Mouse (Mus musculus): Measurements from ENCODE around the gene 1700023F06Rik. TPM values are rescaled to one million over a fixed set of nuclear protein-coding genes. Genes with fewer than 3 reads are reported as not detected.
A peak's percentile ranks its signal among the peaks of the same experiment; 100 is the strongest.

1700023F06Rik gene
- total RNA-seq, 2 experiments from 2014 or later, result 1.1 to 1.5 TPM

- peak in 1 of 2 experiments; percentile 44 for DNase-seq (ENCODE audit: extremely low spot score in 1 of 2, low spot score in 1 of 2)
These were observed 37.7 kb downstream of the 1700023F06Rik start, which contains the start of gene Fmnl1 for GRCm38 (mm10) chr11:103170494-103171285. TSS of gene Fmnl1 (plus strand) at chr11:103171107.

DNA sequence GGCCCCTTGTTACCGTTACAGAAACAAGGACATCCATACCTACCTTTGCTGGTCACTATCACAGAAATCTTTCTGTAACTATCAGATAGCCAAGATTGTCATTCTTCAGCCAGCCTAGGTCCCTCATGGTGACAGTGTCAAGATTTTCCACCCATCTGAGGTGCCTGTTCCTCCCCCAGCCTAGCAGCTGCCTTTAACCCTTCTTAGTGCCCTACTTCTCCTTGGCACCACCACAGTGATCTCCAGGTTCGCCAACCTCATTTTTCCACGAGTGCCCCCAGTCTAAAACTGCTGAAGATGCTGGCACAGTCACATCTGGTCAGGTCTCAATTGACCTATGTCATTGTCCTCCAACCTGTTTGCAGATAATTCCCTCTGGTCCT lies 38.3 kb downstream of the 1700023F06Rik start:
- no peak for DNase-seq (ENCODE audit: extremely low spot score in 1 of 2, low spot score in 1 of 2)

DNA sequence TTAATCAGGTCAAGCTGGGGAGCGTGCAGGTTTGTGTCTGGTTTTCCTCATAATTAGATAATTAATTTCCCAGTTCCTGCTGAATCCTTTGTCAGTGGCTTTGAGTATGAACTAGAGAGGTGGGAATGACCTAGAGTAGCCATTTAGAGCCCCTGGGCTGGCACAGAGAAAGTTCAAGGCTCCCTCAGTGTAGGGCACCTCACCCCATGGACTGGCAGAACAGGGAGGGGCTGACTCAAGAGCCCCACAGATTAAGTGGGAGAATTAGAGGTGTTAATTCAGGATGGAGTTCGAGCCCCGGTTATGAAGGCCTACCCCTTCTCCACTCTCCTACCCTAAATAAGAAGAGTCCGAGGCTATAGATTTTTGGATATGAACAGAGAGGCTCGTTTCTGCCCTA lies 38.7 kb downstream of the 1700023F06Rik start:
- DNase-seq (ENCODE audit: extremely low spot score in 1 of 2, low spot score in 1 of 2), result no peak

DNA sequence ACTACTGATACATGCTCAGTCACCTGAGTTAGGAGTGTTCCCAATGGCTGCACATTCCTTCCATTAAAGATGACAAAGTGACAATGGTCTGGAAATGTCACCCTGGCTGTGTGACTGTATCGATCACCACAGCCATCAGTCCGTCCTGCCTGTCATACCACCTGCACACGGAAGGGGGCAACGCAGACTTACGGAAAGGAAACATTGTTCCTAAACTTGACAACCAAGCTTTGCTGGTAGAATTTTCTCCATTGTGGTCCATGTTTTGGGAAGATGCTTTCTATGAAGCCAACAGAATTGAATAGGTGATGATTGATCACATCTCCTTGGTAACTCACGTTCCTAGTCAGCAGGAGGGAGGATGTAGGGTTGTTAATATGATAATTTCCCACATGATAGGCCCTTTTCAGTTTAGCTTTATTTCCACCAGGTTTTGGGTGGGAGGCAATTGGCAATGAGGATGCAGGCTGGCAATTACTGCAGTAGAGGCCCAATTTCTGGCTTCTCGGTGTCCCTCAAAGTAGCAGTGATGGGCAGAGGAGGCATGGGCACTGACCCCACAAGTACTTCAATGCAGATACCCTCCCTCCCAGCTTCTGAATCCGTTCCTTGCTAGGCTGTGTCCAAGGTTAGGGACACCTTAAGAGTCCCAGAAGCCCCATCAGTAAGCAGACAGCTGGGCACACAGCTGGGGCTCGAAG lies 39.5 kb downstream of the 1700023F06Rik start:
- peak; percentile 56 to 74 for DNase-seq (ENCODE audit: extremely low spot score in 1 of 2, low spot score in 1 of 2)

GRCm38 (mm10) chr11:103164391-103164790 lies 44.0 kb downstream of the 1700023F06Rik start:
- no peak for DNase-seq (ENCODE audit: extremely low spot score in 1 of 2, low spot score in 1 of 2)

GRCm38 (mm10) chr11:103162132-103162531 lies 46.2 kb downstream of the 1700023F06Rik start:
- no peak for DNase-seq (ENCODE audit: extremely low spot score in 1 of 2, low spot score in 1 of 2)

GRCm38 (mm10) chr11:103161449-103161848 lies 46.9 kb downstream of the 1700023F06Rik start:
- DNase-seq (ENCODE audit: extremely low spot score in 1 of 2, low spot score in 1 of 2), result no peak

- no peak for DNase-seq (ENCODE audit: extremely low spot score in 1 of 2, low spot score in 1 of 2)
These were observed 47.6 kb downstream of the 1700023F06Rik start for GRCm38 (mm10) chr11:103160738-103161137.

GRCm38 (mm10) chr11:103158621-103159478 lies 49.5 kb downstream of the 1700023F06Rik start:
- DNase-seq (ENCODE audit: extremely low spot score in 1 of 2, low spot score in 1 of 2), result peak; percentile 98 to 99

GRCm38 (mm10) chr11:103149771-103150170 lies 58.6 kb downstream of the 1700023F06Rik start:
- no peak for DNase-seq (ENCODE audit: extremely low spot score in 1 of 2, low spot score in 1 of 2)

Other genes with a start within 250 kb of the 1700023F06Rik start
- gene Nmt1, start 180.4 kb downstream of the 1700023F06Rik start, total RNA-seq (2021), result 100 to 1,000 TPM; 153 to 166 TPM
- 100 to 1,000 TPM; 106 to 109 TPM for gene Dcakd, start 180.2 kb downstream of the 1700023F06Rik start, total RNA-seq (2021)
- gene Plcd3, start 106.9 kb downstream of the 1700023F06Rik start, total RNA-seq (2021), result 10 to 100 TPM in 1 of 2 experiments, 1 to 10 TPM in 1; 9.1 to 10.2 TPM
- gene Acbd4, start 106.9 kb downstream of the 1700023F06Rik start, total RNA-seq (2021), result 10 to 100 TPM; 79.5 to 90.4 TPM
- 10 to 100 TPM; 52.3 to 53.3 TPM for gene Hexim1, start 92.3 kb downstream of the 1700023F06Rik start, total RNA-seq (2021)
- 10 to 100 TPM; 13.2 to 14.7 TPM for gene Hexim2, start 76.1 kb downstream of the 1700023F06Rik start, total RNA-seq (2021)
- 100 to 1,000 TPM; 127 to 147 TPM for gene Fmnl1, start 37.5 kb downstream of the 1700023F06Rik start, total RNA-seq (2021)
- gene Spata32, start 9.9 kb upstream of the 1700023F06Rik start, total RNA-seq (2021), result 1 to 10 TPM in 1 of 2 experiments, under 1 TPM in 1; 0.81 to 1.7 TPM
- 1 to 10 TPM; 3.0 to 3.7 TPM for gene Map3k14, start 58.9 kb upstream of the 1700023F06Rik start, total RNA-seq (2021)
- 1 to 10 TPM; 8.6 to 9.3 TPM for gene Arhgap27, start 155.1 kb upstream of the 1700023F06Rik start, total RNA-seq (2021)
- gene Plekhm1, start 204.1 kb upstream of the 1700023F06Rik start, total RNA-seq (2021), result 10 to 100 TPM; 16.4 to 17.6 TPM

Data from layer of hippocampus, postnatal 25 days (tissue).